Mouse (Mus musculus): ENCODE measurements around the gene Atl1. TPM values are rescaled to one million over a fixed set of nuclear protein-coding genes. Genes with fewer than 3 reads are reported as not detected.
A peak's percentile ranks its signal among the peaks of the same experiment; 100 is the strongest.

The Atl1 gene
- polyA plus RNA-seq, 1 experiment = 10.2 TPM

DNA sequence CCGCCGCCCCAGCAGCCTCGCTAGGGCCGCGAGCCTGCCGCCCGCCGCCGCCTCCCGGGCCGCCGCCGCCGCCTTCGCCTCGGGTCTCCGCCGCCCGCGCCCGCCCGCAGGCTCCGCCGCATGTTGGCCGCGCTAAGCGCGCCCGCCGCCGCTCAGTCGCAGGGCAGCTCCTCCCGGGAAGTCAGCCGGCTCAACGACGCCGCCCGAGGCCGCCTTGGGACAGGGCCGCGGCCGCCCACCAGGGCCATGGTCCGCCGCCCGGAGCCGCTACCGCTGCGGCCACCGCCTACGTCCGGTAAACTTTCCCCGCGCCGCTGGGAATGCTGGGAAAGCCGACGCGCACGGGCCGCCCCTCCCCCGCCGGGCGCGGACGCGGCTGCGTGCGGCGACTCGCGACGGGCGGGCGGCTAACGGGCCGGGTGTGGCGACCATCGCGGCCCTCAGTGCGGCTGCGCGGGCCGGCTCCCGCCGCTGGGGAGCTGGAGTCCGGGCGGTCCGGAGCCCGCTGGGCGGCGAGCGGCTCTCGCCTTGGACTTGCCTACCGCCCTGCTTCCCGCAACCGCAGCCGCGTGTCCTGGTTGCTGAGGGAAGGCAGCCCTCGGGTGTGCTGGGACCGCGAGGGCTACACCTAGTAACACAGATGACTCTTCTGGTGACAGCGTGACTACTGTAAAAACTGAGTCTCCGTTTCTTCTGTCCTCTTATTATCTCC lies 94.5 kb downstream of the Atl1 start, which contains the start of gene Sav1:
Gene Sav1 (minus strand): TSS at position 217 of the 712 bp plus-strand sequence.
- no peak for TF ChIP-seq CTCF (IDR thresholded peaks at IDR 0.05; ENCODE audit: low read depth, low read length)
- TF ChIP-seq EP300 (IDR thresholded peaks at IDR 0.05; ENCODE audit: insufficient read depth, low read depth, low read length) = no peak
- TF ChIP-seq POLR2A (IDR thresholded peaks at IDR 0.05; ENCODE audit: insufficient read depth, low read length) = no peak
- H3K36me3 ChIP-seq (ENCODE audit: control insufficient read depth, insufficient read depth, low read length, poor library complexity, severe bottlenecking) = peaks cover 23% of the 10 kb centered on the region
- peak within 1 kb of the TSS; percentile 93 for H3K9ac ChIP-seq (ENCODE audit: low read depth, poor library complexity, severe bottlenecking)
- no peak within 1 kb of the TSS for H3K27ac ChIP-seq (ENCODE audit: insufficient read depth, low read length)
- H3K4me3 ChIP-seq (ENCODE audit: low read depth, low read length) = peak within 1 kb of the TSS; percentile 85
- H3K4me1 ChIP-seq (ENCODE audit: control insufficient read depth, insufficient read depth, low read length) = no peaks in the 10 kb centered on the region
- no peaks in the 10 kb centered on the region for H3K9me3 ChIP-seq (replicated peaks; ENCODE audit: control insufficient read depth, insufficient read depth, low read length, poor library complexity, severe bottlenecking)
- H3K27me3 ChIP-seq (ENCODE audit: control insufficient read depth, insufficient read depth, low read length, poor library complexity, severe bottlenecking) = no peaks in the 10 kb centered on the region

DNA sequence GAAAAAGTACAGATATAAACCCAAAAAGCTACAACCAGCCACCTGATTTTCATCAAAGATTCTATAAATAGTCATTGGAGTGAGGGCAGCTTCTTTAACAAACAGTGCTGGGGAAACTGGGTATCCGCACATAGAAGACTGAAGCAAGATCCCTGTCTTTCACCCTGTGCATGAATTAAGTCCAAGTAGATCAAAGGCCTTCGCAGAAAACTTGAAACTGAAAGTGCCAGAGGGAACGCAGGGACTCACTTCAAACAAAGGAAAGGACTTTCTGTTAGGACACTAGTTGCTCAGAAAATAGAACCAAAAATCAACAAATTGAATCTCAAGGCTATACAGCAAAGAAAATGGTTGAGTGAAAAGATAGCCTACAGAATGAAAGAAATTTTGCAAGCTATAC lies 103.0 kb downstream of the Atl1 start:
- Histone ChIP-seq H3K4me1 (ENCODE audit: control insufficient read depth, insufficient read depth, low read length) (no peaks in the 10 kb centered on the region), H3K9me3 (replicated peaks; ENCODE audit: control insufficient read depth, insufficient read depth, low read length, poor library complexity, severe bottlenecking) (0 out of 2 replicates have a peak, but pooled peaks cover 2% of the 10 kb centered on the region), H3K9ac (ENCODE audit: low read depth, poor library complexity, severe bottlenecking) (no peak overlapping the region), H3K4me3 (ENCODE audit: low read depth, low read length) (no peak overlapping the region), H3K27me3 (ENCODE audit: control insufficient read depth, insufficient read depth, low read length, poor library complexity, severe bottlenecking) (no peaks in the 10 kb centered on the region; the same call in 1 of the 2 replicates), H3K36me3 (ENCODE audit: control insufficient read depth, insufficient read depth, low read length, poor library complexity, severe bottlenecking) (no peaks in the 10 kb centered on the region), H3K27ac (ENCODE audit: insufficient read depth, low read length) (no peak overlapping the region)
- no peak for TF ChIP-seq CTCF (IDR thresholded peaks at IDR 0.05; ENCODE audit: low read depth, low read length)

DNA sequence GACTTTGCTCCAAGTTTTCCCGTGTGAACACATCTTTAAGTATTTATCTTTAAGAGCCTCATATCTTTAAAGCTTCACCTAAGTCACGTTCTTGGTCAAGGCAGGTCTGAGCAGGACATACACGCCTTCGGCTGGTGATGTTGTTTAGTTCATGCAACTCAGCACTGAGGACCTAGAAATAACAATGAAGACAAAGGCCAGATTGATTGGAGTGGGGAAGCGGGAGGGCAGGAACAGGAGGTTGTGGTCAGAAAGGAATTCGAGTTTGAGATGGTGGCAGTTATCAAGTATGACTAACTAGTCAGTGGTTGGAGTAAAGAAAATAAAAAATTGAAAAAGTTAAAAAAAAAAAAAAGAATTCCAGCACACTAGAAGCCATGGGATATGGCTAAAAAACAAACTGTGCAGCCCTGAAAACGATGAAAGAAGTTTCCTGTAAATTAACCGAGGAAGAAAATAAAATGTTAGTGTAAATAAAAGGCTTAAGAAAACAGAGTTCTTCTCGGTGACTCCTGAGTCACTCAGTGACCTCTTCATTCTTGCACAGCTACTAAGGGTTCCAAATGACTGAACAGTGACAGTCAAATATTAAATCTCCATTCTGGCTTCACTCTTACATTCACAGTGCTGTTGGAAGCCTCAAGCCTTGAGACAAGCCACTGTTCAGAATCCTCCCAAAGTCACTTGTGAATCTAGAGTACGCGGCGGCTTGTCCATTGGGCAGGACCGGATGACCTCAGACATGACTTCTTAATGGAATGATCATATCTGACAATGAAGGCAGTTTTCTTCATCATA lies 106.0 kb downstream of the Atl1 start:
- no peaks in the 10 kb centered on the region for H3K4me1 ChIP-seq (ENCODE audit: control insufficient read depth, insufficient read depth, low read length)
- TF ChIP-seq EP300 (IDR thresholded peaks at IDR 0.05; ENCODE audit: insufficient read depth, low read depth, low read length) = no peak
- TF ChIP-seq POLR2A (IDR thresholded peaks at IDR 0.05; ENCODE audit: insufficient read depth, low read length) = no peak
- TF ChIP-seq CTCF (IDR thresholded peaks at IDR 0.05; ENCODE audit: low read depth, low read length) = no peak
- H3K4me3 ChIP-seq (ENCODE audit: low read depth, low read length) = no peak overlapping the region
- H3K36me3 ChIP-seq (ENCODE audit: control insufficient read depth, insufficient read depth, low read length, poor library complexity, severe bottlenecking) = no peaks in the 10 kb centered on the region
- no peak overlapping the region for H3K27ac ChIP-seq (ENCODE audit: insufficient read depth, low read length)
- H3K9ac ChIP-seq (ENCODE audit: low read depth, poor library complexity, severe bottlenecking) = no peak overlapping the region
- H3K27me3 ChIP-seq (ENCODE audit: control insufficient read depth, insufficient read depth, low read length, poor library complexity, severe bottlenecking) = no peaks in the 10 kb centered on the region; the same call in 1 of the 2 replicates
- H3K9me3 ChIP-seq (replicated peaks; ENCODE audit: control insufficient read depth, insufficient read depth, low read length, poor library complexity, severe bottlenecking) = 0 out of 2 replicates have a peak, but pooled peaks cover 2% of the 10 kb centered on the region

DNA sequence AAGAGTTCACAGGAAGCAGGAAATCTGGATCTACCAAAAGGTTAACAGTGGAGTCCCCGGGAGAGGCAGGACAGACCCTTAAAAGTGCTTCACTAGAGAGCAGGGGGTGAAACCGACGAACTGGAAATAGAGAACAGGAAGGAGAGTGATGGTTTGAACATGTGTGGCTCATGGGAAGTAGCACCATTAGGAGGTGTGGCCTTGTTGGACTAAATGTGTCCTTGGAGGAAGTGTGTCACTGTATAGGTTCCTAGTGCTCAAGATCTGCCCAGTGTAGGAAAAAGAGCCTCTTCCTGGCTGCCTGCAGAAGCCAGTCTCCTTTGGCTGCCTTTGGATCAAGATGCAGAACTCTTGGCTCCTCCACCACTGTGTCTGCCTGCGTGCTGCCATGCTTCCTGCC lies 112.7 kb downstream of the Atl1 start:
- Histone ChIP-seq H3K27me3 (ENCODE audit: control insufficient read depth, insufficient read depth, low read length, poor library complexity, severe bottlenecking) (no peaks in the 10 kb centered on the region), H3K9ac (ENCODE audit: low read depth, poor library complexity, severe bottlenecking) (no peak overlapping the region), H3K36me3 (ENCODE audit: control insufficient read depth, insufficient read depth, low read length, poor library complexity, severe bottlenecking) (no peaks in the 10 kb centered on the region), H3K27ac (ENCODE audit: insufficient read depth, low read length) (no peak overlapping the region), H3K4me1 (ENCODE audit: control insufficient read depth, insufficient read depth, low read length) (no peaks in the 10 kb centered on the region), H3K4me3 (ENCODE audit: low read depth, low read length) (no peak overlapping the region), H3K9me3 (replicated peaks; ENCODE audit: control insufficient read depth, insufficient read depth, low read length, poor library complexity, severe bottlenecking) (no peaks in the 10 kb centered on the region)
- no peak for TF ChIP-seq POLR2A (IDR thresholded peaks at IDR 0.05; ENCODE audit: insufficient read depth, low read length)
- TF ChIP-seq EP300 (IDR thresholded peaks at IDR 0.05; ENCODE audit: insufficient read depth, low read depth, low read length) = no peak
- TF ChIP-seq CTCF (IDR thresholded peaks at IDR 0.05; ENCODE audit: low read depth, low read length) = no peak

DNA sequence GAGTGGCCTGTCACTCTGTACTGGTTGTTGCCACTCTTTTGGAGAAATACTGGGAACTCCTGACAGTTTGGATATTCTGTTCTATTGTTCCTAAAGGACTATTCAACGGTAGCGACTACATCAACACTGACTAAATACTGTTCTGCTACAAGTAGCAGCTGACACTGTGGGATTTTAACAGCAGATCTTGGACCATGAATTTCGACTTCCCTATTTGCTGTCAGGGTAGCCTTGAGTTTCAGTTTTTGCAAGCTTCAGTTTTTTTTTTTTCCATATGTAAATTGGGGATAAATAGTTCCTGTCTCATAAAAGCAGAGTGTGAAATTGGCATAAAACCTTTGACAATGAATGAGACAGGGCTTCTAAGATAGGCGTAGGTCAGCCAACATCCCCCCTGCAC lies 117.9 kb downstream of the Atl1 start:
- Histone ChIP-seq H3K4me1 (ENCODE audit: control insufficient read depth, insufficient read depth, low read length) (no peaks in the 10 kb centered on the region), H3K9ac (ENCODE audit: low read depth, poor library complexity, severe bottlenecking) (no peak overlapping the region), H3K9me3 (replicated peaks; ENCODE audit: control insufficient read depth, insufficient read depth, low read length, poor library complexity, severe bottlenecking) (no peaks in the 10 kb centered on the region; the same call in 1 of the 2 replicates), H3K4me3 (ENCODE audit: low read depth, low read length) (no peak overlapping the region), H3K36me3 (ENCODE audit: control insufficient read depth, insufficient read depth, low read length, poor library complexity, severe bottlenecking) (no peaks in the 10 kb centered on the region), H3K27me3 (ENCODE audit: control insufficient read depth, insufficient read depth, low read length, poor library complexity, severe bottlenecking) (no peaks in the 10 kb centered on the region), H3K27ac (ENCODE audit: insufficient read depth, low read length) (no peak overlapping the region)
- no peak for TF ChIP-seq EP300 (IDR thresholded peaks at IDR 0.05; ENCODE audit: insufficient read depth, low read depth, low read length)

DNA sequence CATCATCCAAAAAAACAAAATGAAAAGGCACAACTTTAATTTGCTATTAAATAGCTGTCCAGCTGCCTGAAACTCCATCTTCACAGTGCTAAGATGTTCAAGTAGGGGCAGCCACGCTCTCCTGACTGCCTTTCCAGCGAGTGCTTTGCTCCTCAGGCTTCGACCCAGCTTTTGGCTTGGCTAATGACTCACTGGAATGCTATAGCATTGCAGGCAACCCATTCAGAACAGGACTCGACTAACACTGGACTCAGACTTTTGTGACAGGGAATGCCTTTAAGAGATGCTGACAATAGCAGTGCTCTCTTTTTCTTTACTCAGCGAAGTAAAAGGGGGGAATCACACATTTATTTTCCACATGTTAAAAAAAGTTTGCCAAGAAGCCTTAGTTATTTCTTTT lies 119.3 kb downstream of the Atl1 start:
- H3K9ac ChIP-seq (ENCODE audit: low read depth, poor library complexity, severe bottlenecking) = no peak overlapping the region
- TF ChIP-seq EP300 (IDR thresholded peaks at IDR 0.05; ENCODE audit: insufficient read depth, low read depth, low read length) (no peak), POLR2A (IDR thresholded peaks at IDR 0.05; ENCODE audit: insufficient read depth, low read length) (no peak), CTCF (IDR thresholded peaks at IDR 0.05; ENCODE audit: low read depth, low read length) (no peak)
- H3K36me3 ChIP-seq (ENCODE audit: control insufficient read depth, insufficient read depth, low read length, poor library complexity, severe bottlenecking) = no peaks in the 10 kb centered on the region
- no peaks in the 10 kb centered on the region for H3K27me3 ChIP-seq (ENCODE audit: control insufficient read depth, insufficient read depth, low read length, poor library complexity, severe bottlenecking)
- H3K4me1 ChIP-seq (ENCODE audit: control insufficient read depth, insufficient read depth, low read length) = no peaks in the 10 kb centered on the region
- H3K9me3 ChIP-seq (replicated peaks; ENCODE audit: control insufficient read depth, insufficient read depth, low read length, poor library complexity, severe bottlenecking) = no peaks in the 10 kb centered on the region; the same call in 1 of the 2 replicates
- no peak overlapping the region for H3K27ac ChIP-seq (ENCODE audit: insufficient read depth, low read length)
- no peak overlapping the region for H3K4me3 ChIP-seq (ENCODE audit: low read depth, low read length)

All from ES-Bruce4 (cell line).